Mouse (Mus musculus): ENCODE data around the gene Map3k7. TPM values are rescaled to one million over a fixed set of nuclear protein-coding genes. Genes with fewer than 3 reads are reported as not detected.

Gene Map3k7
- polyA plus RNA-seq, 1 experiment from 2014 or later, result 23.7 TPM

DNA sequence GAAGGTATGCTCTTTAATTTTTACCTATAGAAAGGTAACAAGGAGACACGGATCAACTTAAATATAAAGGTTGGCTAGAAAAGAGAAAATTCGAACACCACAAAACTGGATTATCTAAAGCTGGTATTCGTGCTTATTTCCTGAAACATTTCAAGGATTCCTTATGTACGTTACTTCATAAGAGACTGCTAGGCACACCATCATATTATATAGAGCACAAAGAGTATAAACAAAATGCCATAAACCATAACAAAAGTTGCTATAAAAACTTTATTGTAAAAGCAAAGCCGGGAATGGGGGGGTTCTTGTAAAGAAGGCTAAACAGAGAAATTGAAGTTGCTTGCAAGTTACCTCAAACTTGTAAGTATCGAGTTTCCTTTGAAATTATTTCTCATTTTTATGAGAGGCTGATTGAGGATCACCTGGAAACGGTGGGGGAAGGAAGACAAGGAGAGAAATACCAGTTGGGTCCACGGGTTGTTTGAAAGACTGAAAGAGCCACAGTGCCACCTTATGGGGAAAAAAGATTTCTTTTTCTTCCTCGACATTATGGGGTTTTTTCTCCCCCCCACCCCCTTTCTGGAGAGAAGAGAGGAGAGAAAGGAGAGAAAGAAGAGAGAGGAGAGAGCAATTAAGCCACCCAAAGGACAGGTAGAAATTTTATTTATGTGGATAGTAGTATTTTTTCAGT is 25.3 kb upstream of the Map3k7 start:
- no peaks in the 10 kb centered on the region for H3K27me3 ChIP-seq (replicated peaks)
- H3K4me3 ChIP-seq (replicated peaks), result no peak overlapping the region
- no peaks in the 10 kb centered on the region for H3K9me3 ChIP-seq
- no peak overlapping the region for H3K27ac ChIP-seq
- WGBS, result 26% methylated on average over 9 of the region's 9 CpGs
- H3K4me1 ChIP-seq, result peaks cover 4% of the 10 kb centered on the region; the same call in 1 of the 2 replicates
- no peaks in the 10 kb centered on the region for H3K36me3 ChIP-seq
- H3K9ac ChIP-seq, result no peak overlapping the region
- ATAC-seq (ENCODE audit: insufficient read depth, low FRiP score, low read depth), result no peak
- no peak overlapping the region; the same call in 1 of the 2 replicates for H3K4me2 ChIP-seq

DNA sequence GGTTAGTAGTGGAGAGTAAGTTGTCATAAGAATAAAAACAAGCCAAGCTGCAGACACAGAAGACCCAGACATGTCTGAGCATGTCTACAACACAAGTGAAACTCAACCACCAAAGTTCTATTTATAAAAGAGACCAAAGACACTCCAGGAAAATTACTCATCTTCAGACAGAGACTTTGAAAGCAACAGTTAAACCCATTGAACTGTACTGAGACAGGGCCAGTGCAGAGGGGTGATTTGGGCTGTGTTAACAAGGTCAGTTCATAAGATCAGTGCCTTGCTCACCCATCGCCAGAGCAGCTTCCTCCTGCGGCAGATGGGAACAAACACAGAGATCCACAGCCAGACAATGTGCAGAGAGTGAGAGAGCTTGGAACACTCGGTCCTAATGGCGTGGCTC is 22.3 kb upstream of the Map3k7 start:
- no peak overlapping the region for H3K4me2 ChIP-seq
- WGBS, result 37% methylated on average over 4 of the region's 4 CpGs

DNA sequence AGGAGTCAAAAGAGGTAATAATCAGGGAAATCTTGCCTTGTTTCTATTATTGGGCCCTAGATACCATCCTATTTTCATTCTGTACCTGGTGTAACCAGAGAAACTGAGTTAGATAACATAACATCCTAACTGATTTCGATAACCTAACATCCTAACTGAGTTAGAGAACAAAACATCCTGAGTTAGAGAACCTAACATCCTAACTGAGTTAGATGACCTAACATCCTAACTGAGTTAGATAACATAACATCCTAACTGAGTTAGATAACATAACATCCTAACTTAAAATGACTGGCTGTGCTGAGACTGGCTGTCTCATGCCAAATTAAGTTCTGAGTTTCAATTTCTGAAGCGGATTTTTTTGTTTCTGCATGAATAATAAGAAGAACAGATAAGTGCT is 20.9 kb upstream of the Map3k7 start:
- Histone ChIP-seq H3K36me3 (no peaks in the 10 kb centered on the region), H3K4me2 (no peak overlapping the region), H3K4me3 (replicated peaks) (no peak overlapping the region), H3K4me1 (no peaks in the 10 kb centered on the region), H3K9ac (no peak overlapping the region), H3K27me3 (replicated peaks) (no peaks in the 10 kb centered on the region), H3K27ac (no peak overlapping the region), H3K9me3 (no peaks in the 10 kb centered on the region)
- ATAC-seq (ENCODE audit: insufficient read depth, low FRiP score, low read depth), result no peak
- WGBS, result 88% methylated on average over 2 of the region's 2 CpGs

More for the DNA sequence above, 22.3 kb upstream of the Map3k7 start:
- Histone ChIP-seq H3K9ac (no peak overlapping the region), H3K4me1 (peaks cover 4% of the 10 kb centered on the region; the same call in 1 of the 2 replicates), H3K27ac (no peak overlapping the region), H3K4me3 (replicated peaks) (no peak overlapping the region), H3K9me3 (no peaks in the 10 kb centered on the region), H3K36me3 (no peaks in the 10 kb centered on the region), H3K27me3 (replicated peaks) (no peaks in the 10 kb centered on the region)
- ATAC-seq (ENCODE audit: insufficient read depth, low FRiP score, low read depth), result no peak

DNA sequence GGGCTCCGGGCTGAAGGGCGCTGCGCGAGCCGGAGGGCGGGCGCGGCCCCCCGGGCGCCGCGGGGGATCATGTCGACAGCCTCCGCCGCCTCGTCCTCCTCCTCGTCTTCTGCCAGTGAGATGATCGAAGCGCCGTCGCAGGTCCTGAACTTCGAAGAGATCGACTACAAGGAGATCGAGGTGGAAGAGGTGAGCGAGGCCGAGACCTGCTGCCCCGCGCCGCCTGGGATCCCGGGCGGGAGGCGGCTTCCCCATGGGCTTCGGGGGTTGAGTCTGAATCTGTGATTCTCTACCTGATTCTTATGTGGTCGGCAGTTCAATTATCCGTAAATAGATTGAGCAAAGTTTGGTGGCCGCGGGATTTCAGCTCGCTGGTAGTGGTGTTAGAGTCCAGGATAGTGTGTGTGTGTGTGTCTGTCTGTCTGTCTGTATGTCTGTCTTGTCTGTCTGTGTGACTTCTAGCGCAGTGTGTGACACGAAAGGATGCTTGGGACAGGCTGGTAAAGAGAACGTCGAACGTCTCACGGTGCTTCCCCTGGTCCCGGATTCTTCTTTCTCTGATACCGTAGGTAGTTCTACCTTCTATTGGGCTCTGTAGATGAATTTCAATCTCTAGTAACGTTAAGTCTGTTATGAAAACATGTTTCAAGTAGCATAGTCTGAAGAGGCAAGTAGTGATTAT is 438 bp downstream of the Map3k7 start:
- H3K36me3 ChIP-seq, result no peaks in the 10 kb centered on the region
- H3K4me3 ChIP-seq (replicated peaks), result peak overlapping the region; percentile 81
- H3K27ac ChIP-seq, result peak overlapping the region; percentile 98
- H3K4me2 ChIP-seq, result peak overlapping the region; percentile 70
- H3K27me3 ChIP-seq (replicated peaks), result no peaks in the 10 kb centered on the region
- WGBS, result under 1% methylated on average over 47 of the region's 47 CpGs
- no peaks in the 10 kb centered on the region for H3K9me3 ChIP-seq
- H3K4me1 ChIP-seq, result peaks cover 11% of the 10 kb centered on the region; the same call in 1 of the 2 replicates
- peak overlapping the region; percentile 71 for H3K9ac ChIP-seq
- peak; percentile 10; the same call in 1 of the 2 replicates for ATAC-seq (ENCODE audit: insufficient read depth, low FRiP score, low read depth)

DNA sequence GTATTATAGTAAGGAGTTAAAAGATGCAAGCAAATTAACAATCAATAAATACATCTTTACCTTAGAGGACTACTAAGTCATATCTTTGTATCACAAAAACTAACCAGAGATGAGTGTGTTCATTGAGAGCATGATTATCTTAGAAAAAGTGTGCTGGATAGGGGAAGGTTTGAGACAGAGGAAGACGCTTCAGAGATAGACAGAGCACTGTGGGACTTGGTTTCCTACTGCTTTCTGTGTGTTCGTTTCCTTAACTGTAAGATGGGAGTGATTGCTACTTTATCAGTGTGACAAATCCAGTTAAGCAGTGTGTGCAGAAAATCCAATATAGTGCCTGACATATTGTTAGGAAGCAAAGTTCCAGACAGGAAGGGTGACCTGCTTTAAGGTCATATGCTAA is 1.3 kb downstream of the Map3k7 start:
- no peak overlapping the region for H3K9ac ChIP-seq
- no peaks in the 10 kb centered on the region for H3K27me3 ChIP-seq (replicated peaks)
- no peaks in the 10 kb centered on the region for H3K9me3 ChIP-seq
- WGBS, result 35% methylated on average over 2 of the region's 2 CpGs
- peaks cover 11% of the 10 kb centered on the region; the same call in 1 of the 2 replicates for H3K4me1 ChIP-seq
- H3K4me2 ChIP-seq, result peak overlapping the region; percentile 70
- H3K27ac ChIP-seq, result no peak overlapping the region
- no peaks in the 10 kb centered on the region for H3K36me3 ChIP-seq
- peak overlapping the region; percentile 81 for H3K4me3 ChIP-seq (replicated peaks)
- ATAC-seq (ENCODE audit: insufficient read depth, low FRiP score, low read depth), result no peak

DNA sequence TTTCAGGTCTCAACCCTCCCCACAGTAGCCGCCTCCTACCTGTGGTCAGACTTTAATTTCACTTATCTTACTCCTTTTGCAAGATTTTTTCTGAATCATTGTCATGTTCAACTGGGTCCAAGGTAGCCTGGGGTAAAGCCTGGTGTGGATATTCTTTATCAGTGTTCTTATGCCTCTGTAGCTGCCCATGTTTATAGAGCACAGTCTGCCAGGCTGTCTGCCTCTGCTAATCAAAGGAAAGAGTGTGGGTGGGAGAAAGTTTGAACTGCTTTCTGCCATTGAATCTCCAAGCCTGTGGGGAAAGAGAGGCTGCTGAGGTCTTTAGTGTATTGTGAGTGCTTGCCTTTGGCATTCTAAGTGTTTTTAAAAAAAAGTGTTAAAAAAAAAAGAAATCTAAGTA is 7.5 kb downstream of the Map3k7 start:
- Histone ChIP-seq H3K4me2 (no peak overlapping the region), H3K27ac (no peak overlapping the region), H3K4me1 (no peaks in the 10 kb centered on the region), H3K36me3 (no peaks in the 10 kb centered on the region), H3K9ac (no peak overlapping the region), H3K9me3 (no peaks in the 10 kb centered on the region), H3K27me3 (replicated peaks) (no peaks in the 10 kb centered on the region), H3K4me3 (replicated peaks) (no peak overlapping the region)
- WGBS, result 64% methylated on average over 1 of the region's 1 CpGs
- no peak for ATAC-seq (ENCODE audit: insufficient read depth, low FRiP score, low read depth)

DNA sequence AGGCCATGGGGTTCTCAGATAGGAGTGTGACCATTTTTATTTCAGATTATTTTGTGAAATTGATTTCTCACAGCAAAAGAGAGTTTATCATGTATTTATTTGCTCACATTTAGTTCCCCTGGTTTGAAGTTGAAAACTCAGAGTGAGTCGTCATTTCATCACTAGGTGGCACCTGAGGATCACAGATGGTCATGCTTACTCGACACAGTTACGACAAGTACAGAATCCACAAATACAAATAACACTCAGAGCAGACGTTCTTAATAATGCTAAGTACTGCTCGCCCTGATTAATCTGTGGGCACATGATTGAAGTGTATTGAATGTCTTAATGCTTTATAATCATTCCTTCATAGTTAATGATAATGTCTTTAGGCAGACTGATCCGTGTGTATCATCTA is 8.3 kb downstream of the Map3k7 start:
- H3K4me3 ChIP-seq (replicated peaks), result no peak overlapping the region
- H3K9me3 ChIP-seq, result no peaks in the 10 kb centered on the region
- H3K27ac ChIP-seq, result no peak overlapping the region
- no peaks in the 10 kb centered on the region for H3K27me3 ChIP-seq (replicated peaks)
- H3K9ac ChIP-seq, result no peak overlapping the region
- ATAC-seq (ENCODE audit: insufficient read depth, low FRiP score, low read depth), result no peak
- no peak overlapping the region for H3K4me2 ChIP-seq
- 0 out of 2 replicates have a peak, but pooled peaks cover 5% of the 10 kb centered on the region for H3K36me3 ChIP-seq
- H3K4me1 ChIP-seq, result no peaks in the 10 kb centered on the region
- 55% methylated on average over 6 of the region's 6 CpGs for WGBS

DNA sequence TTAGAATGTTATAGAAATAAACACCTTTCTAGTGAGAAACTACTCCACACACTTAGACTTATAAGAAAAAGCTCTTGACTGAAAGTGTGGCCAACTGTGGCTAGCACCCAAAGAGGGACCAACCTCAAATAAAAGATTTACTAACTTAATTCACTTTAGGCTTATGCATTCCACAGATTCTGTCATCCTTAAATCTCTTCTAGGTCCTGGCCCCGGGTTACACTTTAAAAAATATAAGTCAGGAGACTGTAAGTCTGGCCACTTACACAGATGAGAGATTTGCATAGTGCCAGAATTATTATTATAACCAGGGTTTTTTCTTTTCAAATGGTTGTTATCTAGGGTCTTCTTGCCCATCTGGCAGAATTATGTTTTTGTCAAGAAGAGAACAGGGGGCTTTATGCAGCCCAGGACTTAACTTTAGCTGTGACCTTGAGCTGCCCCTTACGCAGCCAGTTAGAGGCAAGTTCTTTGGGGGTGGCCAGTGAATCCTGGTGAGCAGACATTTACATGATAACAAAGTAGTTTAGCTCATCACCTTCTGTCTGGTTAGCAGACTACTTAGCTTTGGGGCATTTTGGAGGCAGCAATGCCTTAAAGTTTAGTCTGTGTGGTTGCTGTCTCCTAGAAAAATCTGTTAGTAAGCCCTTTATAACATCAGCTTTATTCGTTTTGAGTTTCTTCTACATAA is 11.5 kb downstream of the Map3k7 start:
- no peak overlapping the region for H3K4me2 ChIP-seq
- 73% methylated on average over 3 of the region's 3 CpGs for WGBS
- H3K36me3 ChIP-seq, result peaks cover 13% of the 10 kb centered on the region; the same call in 1 of the 2 replicates
- H3K4me1 ChIP-seq, result no peaks in the 10 kb centered on the region
- H3K9me3 ChIP-seq, result no peaks in the 10 kb centered on the region
- no peak overlapping the region for H3K9ac ChIP-seq
- H3K27ac ChIP-seq, result no peak overlapping the region
- no peak for ATAC-seq (ENCODE audit: insufficient read depth, low FRiP score, low read depth)
- no peak overlapping the region for H3K4me3 ChIP-seq (replicated peaks)
- H3K27me3 ChIP-seq (replicated peaks), result no peaks in the 10 kb centered on the region

DNA sequence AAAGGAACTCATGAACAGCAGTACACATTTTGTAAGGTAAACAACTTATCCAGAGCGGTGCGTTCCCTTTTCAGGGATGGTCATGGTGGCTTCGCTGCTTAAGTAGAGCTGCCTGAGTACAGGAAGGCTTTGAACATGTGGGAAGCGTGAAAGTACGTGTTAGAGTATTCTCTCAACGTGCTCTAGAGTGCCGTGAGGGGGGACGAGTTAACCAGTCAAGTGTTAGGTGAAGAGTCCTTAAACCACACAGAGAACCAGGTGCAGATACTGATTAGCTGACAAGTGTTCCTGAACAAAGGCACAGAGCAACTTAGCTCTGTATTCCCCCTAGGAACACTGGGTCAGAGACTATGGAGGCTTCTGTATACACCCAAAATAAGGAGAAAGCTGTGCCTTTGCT is 18.0 kb downstream of the Map3k7 start:
- Histone ChIP-seq H3K36me3 (peaks cover 20% of the 10 kb centered on the region; the same call in 1 of the 2 replicates), H3K9ac (no peak overlapping the region), H3K27ac (no peak overlapping the region), H3K4me1 (no peaks in the 10 kb centered on the region), H3K4me3 (replicated peaks) (no peak overlapping the region), H3K27me3 (replicated peaks) (no peaks in the 10 kb centered on the region), H3K4me2 (no peak overlapping the region), H3K9me3 (no peaks in the 10 kb centered on the region)
- no peak for ATAC-seq (ENCODE audit: insufficient read depth, low FRiP score, low read depth)
- 95% methylated on average over 8 of the region's 8 CpGs for WGBS

DNA sequence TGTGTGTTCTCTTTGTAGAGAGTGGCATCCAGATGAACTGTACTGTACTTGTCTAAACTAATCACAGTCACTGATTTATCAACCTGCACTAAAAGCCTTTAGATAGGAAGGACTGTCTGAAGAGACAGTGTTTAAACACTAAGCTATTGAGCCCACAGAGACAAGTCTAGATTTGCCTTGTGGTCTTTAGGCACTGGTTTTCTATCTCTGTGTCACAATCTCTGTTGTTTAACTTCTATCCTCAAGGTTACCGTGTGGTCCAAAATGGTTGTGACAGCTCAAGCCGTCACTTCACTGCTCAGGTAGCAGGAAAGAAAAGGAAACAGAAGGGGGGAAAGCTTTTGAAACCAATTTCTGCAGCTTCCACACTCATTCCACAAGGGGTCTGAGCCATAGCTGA is 29.5 kb downstream of the Map3k7 start:
- Histone ChIP-seq H3K4me2 (no peak overlapping the region), H3K36me3 (peaks cover 30% of the 10 kb centered on the region), H3K4me3 (replicated peaks) (no peak overlapping the region), H3K9me3 (no peaks in the 10 kb centered on the region), H3K4me1 (no peaks in the 10 kb centered on the region), H3K27ac (no peak overlapping the region), H3K27me3 (replicated peaks) (no peaks in the 10 kb centered on the region), H3K9ac (no peak overlapping the region)
- ATAC-seq (ENCODE audit: insufficient read depth, low FRiP score, low read depth), result no peak
- WGBS, result 60% methylated on average over 2 of the region's 2 CpGs

DNA sequence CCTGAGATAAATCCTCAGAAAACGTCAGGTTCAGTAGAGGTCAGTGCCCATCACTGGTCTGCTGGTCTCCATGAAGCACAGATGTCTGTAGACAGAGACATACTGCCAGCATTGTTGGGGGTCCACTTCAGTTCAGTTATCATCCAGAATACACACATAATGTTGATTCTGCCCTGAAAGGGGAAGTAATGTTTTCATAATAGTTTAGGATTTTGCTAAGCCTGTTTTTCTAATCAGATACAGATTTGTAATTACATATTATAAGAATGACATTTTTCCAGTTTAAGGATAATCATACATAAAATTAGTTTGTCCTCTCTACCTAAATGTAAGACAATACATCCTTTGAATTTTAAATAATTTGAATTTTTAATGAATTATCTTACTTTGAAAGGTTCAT is 30.0 kb downstream of the Map3k7 start:
- Histone ChIP-seq H3K9ac (no peak overlapping the region), H3K4me1 (no peaks in the 10 kb centered on the region), H3K36me3 (peaks cover 30% of the 10 kb centered on the region), H3K27ac (no peak overlapping the region), H3K4me3 (replicated peaks) (no peak overlapping the region), H3K4me2 (no peak overlapping the region), H3K27me3 (replicated peaks) (no peaks in the 10 kb centered on the region), H3K9me3 (no peaks in the 10 kb centered on the region)
- no peak for ATAC-seq (ENCODE audit: insufficient read depth, low FRiP score, low read depth)
- 38% methylated on average over 1 of the region's 1 CpGs for WGBS

DNA sequence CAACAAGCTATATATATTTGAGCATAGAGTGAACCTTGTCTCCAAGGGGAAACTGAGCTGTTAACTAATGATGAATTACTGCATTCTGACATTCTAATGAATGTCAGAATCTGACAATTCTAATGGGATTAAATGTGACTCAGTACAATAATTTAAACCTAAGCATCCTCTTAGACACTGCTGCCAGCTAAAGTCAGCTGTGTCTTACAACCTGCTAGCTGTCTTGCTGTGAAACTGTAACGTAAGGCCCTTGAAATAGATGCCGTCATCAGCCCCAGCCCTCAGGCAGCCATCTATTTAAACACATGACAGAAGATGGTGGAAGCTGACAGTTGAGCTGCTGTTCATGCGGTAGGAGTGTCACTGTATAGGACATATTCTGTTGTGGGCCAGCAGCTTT is 37.6 kb downstream of the Map3k7 start:
- ATAC-seq (ENCODE audit: insufficient read depth, low FRiP score, low read depth), result no peak
- Histone ChIP-seq H3K9me3 (no peaks in the 10 kb centered on the region), H3K4me2 (no peak overlapping the region), H3K27me3 (replicated peaks) (no peaks in the 10 kb centered on the region), H3K36me3 (peaks cover 15% of the 10 kb centered on the region; the same call in 1 of the 2 replicates), H3K4me1 (no peaks in the 10 kb centered on the region), H3K27ac (no peak overlapping the region), H3K9ac (no peak overlapping the region), H3K4me3 (replicated peaks) (no peak overlapping the region)
- 86% methylated on average over 3 of the region's 3 CpGs for WGBS
